Mouse (Mus musculus) megakaryocyte-erythroid progenitor cell, adult 5-6 weeks (primary cell): ENCODE measurements at regions not wholly inside any gene's neighbourhood (a gene's known extent, or its start where the extent isn't known, plus 50 kb on each side); places are given as distances from the start of the nearest gene placed in this dataset.

Experiments
- ATAC-seq: replicated peaks from 2 replicates; pipeline ENCODE4 v1.8.0; 2016; ENCODE audit warnings: mild to moderate bottlenecking, inconsistent platforms; ENCODE audit not compliant: severe bottlenecking, poor library complexity, low FRiP score, low TSS enrichment

GRCm38 (mm10) chr1:185823226-185823625 is 293.9 kb downstream of the Lyplal1 start:
- ATAC-seq: no peak

- no peak for ATAC-seq
Measured at GRCm38 (mm10) chr1:185823956-185824355, 293.2 kb downstream of the Lyplal1 start.

- ATAC-seq: no peak
Measured at GRCm38 (mm10) chr1:185827986-185828385, 289.1 kb downstream of the Lyplal1 start.

GRCm38 (mm10) chr1:185828486-185828885 is 288.6 kb downstream of the Lyplal1 start:
- no peak for ATAC-seq

- ATAC-seq: no peak
Measured at GRCm38 (mm10) chr1:185832059-185832458, 285.1 kb downstream of the Lyplal1 start.

- no peak for ATAC-seq
Measured at GRCm38 (mm10) chr1:185834171-185834570, 282.9 kb downstream of the Lyplal1 start.

- ATAC-seq: no peak
Measured at GRCm38 (mm10) chr1:185836632-185837281, 280.4 kb downstream of the Lyplal1 start.

- ATAC-seq: no peak
Measured at GRCm38 (mm10) chr1:185842481-185842880, 274.6 kb downstream of the Lyplal1 start.

- ATAC-seq: no peak
Measured at GRCm38 (mm10) chr1:185847161-185847560, 269.9 kb downstream of the Lyplal1 start.

- ATAC-seq: no peak
Measured at GRCm38 (mm10) chr1:185850590-185850989, 266.5 kb downstream of the Lyplal1 start.

- ATAC-seq: no peak
Measured at GRCm38 (mm10) chr1:185851262-185851893, 265.7 kb downstream of the Lyplal1 start.

GRCm38 (mm10) chr1:185861692-185862091 is 255.4 kb downstream of the Lyplal1 start:
- no peak for ATAC-seq

GRCm38 (mm10) chr1:185865945-185866344 is 251.2 kb downstream of the Lyplal1 start:
- ATAC-seq: no peak

- ATAC-seq: no peak
Measured at GRCm38 (mm10) chr1:185866612-185867011, 250.5 kb downstream of the Lyplal1 start.

- no peak for ATAC-seq
Measured at GRCm38 (mm10) chr1:185867018-185867417, 250.1 kb downstream of the Lyplal1 start.

GRCm38 (mm10) chr1:185868721-185869120 is 248.4 kb downstream of the Lyplal1 start:
- ATAC-seq: no peak

GRCm38 (mm10) chr1:185887031-185887430 is 230.1 kb downstream of the Lyplal1 start:
- ATAC-seq: no peak

- ATAC-seq: no peak
Measured at GRCm38 (mm10) chr1:185891814-185892213, 225.3 kb downstream of the Lyplal1 start.

- ATAC-seq: no peak
Measured at GRCm38 (mm10) chr1:185893421-185893820, 223.7 kb downstream of the Lyplal1 start.

- ATAC-seq: no peak
Measured at GRCm38 (mm10) chr1:185898475-185898874, 218.6 kb downstream of the Lyplal1 start.

- ATAC-seq: no peak
Measured at GRCm38 (mm10) chr1:185900316-185900715, 216.8 kb downstream of the Lyplal1 start.
